Mouse (Mus musculus): Measurements from ENCODE around the gene Zzz3.

The Zzz3 gene

DNA sequence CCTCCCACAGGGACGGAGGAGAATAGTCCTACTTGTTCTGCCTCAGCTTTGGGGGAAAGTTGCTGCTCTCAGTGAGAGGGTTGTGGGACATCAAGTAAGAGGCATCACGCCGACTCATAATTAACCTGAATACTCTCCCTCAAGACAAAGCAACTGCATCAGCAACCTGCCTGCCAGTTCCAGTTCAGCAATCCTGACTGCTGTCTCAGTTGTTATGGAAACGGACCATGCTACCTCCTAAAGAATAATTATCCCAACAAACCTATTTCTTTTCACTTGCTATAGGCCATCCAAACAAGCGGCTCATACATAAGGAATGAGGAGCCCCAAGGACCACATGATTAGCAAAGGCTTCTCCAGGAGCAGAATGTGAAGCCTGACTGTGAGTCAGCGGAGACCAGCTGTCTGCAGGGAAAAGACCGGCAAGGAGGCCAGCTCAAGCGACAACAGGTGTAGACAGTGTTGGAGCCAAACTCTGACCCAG is 100.2 kb downstream of the Zzz3 start:
- DNase-seq (ENCODE audit: extremely low spot score, low spot score) = no peak

DNA sequence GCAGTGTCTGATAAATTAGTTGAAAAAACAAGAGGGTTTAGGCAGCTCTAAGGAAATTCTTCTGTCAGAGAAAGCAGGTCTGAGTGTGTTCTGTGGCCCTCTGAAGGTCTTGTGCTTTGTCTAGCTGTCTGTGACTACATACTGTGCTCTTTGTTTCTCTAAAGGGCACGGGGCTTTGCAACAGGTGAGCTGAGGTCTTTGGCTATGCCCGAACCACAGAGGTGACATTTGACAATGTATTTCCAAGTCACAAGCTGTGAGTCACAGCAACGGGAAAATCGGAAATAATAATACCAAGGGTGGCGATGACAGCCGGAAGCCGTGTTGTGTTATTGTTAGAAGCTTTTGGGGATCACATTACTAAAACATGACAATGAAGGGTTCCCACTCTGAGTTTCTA is 101.8 kb downstream of the Zzz3 start:
- DNase-seq (ENCODE audit: extremely low spot score, low spot score) = no peak

DNA sequence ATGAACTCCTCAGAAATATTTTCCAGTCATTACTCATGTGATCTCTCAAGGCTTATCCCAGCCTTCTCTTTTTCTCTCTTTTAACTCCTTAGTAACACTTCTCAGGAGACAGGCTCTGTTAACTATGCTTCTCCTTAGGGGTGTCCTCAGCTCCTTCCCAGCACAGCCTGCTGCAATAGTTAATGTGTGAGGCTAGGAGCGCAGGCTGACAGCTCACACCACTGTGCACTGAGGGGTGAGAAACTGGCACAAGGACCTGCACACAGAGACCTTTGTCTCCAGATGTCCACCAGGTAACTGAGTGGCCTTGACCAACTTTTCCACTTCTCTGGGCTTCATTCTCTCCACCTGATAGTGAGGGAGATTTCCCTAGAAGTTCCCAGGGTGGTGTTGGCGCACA is 102.6 kb downstream of the Zzz3 start:
- no peak for DNase-seq (ENCODE audit: extremely low spot score, low spot score)

DNA sequence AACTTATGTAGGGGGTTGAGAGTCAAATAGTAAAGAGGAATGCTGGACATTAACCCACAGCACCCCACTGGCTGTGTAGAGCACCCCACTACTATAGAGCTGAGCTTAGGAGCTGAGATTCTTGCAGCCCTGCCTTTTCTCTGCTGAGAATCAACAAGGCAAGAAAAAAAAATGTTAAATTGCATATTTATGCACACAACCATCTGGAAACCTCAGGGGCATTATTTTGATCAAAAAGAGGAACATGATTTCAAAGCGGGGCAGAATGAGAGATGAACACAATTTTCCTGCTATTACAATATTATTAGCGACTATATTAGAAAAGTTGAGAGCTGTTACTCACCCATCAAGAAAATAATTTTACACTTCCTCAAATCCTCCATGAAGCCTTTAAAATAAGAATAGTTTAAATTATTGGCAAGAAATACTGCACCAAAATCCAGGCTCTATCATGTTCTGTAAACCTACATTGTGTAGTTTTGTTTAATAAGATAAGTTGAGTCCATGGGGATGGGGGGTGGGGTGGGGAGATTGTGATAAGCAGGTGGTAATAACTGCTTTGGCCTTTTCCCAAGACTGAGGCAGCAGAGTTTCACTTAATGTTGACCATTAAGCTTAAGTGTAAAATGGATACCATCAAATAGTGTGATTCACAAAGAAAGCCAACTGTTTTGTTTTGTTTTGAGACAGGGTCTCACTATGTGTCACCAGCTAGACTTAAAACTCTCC is 103.9 kb downstream of the Zzz3 start:
- DNase-seq (ENCODE audit: extremely low spot score, low spot score) = no peak

DNA sequence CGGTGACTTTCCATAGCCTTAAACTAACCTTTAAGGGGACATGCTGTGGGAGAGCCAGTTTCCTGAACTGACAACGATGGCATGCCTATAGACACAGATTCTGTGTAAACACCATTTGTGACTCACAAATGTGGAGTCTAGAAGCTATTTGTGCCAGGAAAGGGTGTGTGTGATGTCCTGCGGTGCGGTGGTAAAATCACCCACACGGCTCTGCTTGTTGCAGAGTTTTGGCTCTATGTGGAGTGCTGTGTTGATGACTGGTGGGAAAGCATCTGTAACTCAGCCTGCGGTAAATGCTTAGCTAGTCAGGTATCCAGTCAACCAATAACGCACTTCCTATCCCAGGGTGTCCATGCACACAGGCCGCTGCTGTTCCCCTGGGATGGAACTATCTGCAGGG is 112.6 kb downstream of the Zzz3 start:
- no peak for DNase-seq (ENCODE audit: extremely low spot score, low spot score)

DNA sequence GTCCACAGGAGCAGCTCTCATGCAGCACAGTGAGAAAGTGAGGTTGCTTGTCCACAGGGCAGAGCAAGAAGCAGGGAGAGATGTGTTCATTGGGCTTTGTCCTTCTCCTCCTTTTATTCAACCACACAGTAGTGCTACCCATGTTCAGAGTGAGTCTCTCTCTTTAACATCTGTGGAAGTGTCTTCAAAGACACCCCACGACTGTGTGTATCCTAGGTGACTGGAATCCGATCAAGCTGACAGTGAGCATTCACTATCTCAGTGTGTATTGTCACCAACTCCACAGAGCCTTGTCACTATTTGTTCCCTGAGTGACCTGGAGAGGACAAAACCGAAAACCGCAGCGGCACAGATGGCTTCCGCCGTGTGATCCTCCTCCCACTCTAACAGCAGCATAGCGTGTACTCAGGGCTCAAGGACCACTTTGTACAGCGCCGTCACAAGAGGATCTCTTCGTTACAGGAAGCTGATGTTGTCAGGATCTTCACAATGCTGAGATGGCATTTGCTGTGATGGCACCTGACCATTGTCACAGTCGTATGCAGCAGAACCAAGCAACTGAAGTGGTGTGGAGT is 113.2 kb downstream of the Zzz3 start:
- DNase-seq (ENCODE audit: extremely low spot score, low spot score) = no peak

DNA sequence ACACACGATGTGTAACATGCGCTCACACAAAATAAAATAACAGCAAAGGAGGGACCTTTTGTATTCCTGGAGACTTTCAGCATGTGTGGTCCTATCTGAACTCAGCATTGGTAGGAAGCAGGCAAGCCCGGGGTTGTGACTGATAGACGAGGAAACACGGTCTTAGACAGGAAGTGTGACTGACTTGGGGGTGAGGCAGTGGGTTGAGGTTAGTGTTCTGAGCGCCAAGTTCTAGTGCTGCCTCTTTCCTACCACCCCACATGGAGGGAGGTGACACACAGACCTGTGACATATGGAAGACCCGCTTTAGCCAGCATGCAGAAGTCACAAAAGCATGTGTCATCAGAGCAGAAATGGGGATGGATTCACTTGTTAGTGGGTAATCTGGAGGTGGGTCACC is 114.0 kb downstream of the Zzz3 start:
- DNase-seq (ENCODE audit: extremely low spot score, low spot score) = no peak

Data from neural tube, embryonic 10.5 days (tissue).